Mouse (Mus musculus): ENCODE results near the gene Coro1c.

Coro1c gene

GRCm38 (mm10) chr5:113855696-113856095 is 52.9 kb downstream of the Coro1c start:
- no peak for DNase-seq (ENCODE audit: low read depth, low spot score)

DNA sequence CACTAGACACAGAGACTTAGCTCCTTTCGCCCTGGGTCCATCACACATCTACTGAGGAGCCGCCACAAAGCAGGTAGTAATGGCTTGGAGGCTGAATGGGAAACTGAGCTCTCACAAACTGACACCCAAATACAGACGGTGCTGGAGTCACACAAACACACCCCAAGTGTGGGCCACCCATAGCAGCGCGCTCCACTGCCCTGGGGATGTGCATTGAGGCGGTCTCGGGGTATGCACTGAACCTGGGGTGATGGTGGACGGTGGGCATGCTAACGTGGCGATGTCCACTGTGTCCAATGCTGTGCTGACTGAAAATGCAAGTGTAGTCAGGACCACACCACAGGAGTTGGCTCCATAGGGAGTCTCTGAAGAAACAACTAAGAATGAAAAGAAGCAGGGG is 53.4 kb downstream of the Coro1c start:
- DNase-seq (ENCODE audit: low read depth, low spot score) = no peak

- peak; percentile 66 for DNase-seq (ENCODE audit: low read depth, low spot score)
These were observed 54.1 kb downstream of the Coro1c start for GRCm38 (mm10) chr5:113854494-113854893.

GRCm38 (mm10) chr5:113853541-113853940 is 55.0 kb downstream of the Coro1c start:
- DNase-seq (ENCODE audit: low read depth, low spot score) = no peak

DNA sequence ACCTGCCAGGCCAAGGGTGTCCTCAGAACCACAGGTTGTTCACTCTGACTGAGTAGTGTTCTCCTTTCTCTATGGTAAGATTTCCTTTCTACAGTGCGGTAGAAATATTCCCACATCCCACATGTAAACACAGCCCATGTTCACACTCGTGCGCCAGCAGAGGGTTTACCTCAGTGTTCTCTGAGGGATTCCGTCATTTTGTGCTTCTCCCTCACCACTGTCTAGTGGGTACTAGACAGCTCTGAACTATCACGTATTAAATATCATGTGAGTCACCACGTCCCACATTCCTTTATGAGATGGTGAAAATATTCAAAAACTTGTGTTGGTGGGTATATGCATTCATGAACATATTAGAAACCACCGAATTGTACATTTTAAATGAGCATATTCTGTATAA is 56.1 kb downstream of the Coro1c start:
- no peak for DNase-seq (ENCODE audit: low read depth, low spot score)

GRCm38 (mm10) chr5:113850680-113851230 is 57.8 kb downstream of the Coro1c start:
- no peak for DNase-seq (ENCODE audit: low read depth, low spot score)

- DNase-seq (ENCODE audit: low read depth, low spot score) = no peak
These were observed 60.9 kb downstream of the Coro1c start for GRCm38 (mm10) chr5:113847636-113848035.

- DNase-seq (ENCODE audit: low read depth, low spot score) = no peak
These were observed 61.9 kb downstream of the Coro1c start for GRCm38 (mm10) chr5:113846656-113847055.

- no peak for DNase-seq (ENCODE audit: low read depth, low spot score)
These were observed 62.9 kb downstream of the Coro1c start for GRCm38 (mm10) chr5:113845627-113846026.

DNA sequence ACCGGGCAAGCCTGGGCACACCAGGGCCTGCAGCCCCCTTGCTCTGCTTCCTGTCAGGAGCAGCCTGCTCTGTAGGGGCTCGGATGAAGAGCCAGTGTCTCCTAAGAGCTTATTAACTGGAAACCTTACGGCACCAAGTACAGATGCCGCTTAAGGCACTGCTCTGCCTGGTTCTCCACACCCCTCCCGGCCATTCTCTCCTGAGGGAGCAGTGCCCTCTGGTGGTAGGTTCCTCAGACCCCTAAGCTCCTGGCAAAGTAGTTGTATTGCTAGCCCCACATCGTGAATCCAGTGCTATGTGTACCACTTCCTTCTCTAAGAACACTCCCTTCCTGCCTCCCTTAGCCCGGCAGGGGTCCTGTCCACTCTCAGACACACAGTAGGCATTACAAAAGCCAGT is 63.8 kb downstream of the Coro1c start:
- DNase-seq (ENCODE audit: low read depth, low spot score) = peak; percentile 26

DNA sequence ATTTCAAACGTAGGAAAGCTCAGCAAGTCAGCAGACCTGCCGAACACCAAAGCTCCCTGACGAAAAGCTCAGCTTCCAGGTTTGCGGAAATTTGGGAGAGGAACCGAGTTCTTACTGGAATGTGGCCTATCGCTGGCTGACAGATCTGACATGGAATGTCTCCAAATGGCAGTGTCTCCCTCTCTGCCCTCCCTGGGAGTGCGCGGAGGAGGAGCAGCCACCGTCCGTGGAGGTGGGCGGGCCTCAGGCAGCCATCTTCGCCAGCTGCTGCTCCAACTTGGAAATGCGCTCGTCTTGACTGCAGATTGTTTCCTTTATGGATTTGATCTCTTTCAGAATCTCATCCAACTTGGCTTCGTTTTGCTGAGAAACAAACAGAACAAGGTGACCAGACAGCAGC is 64.5 kb downstream of the Coro1c start:
- DNase-seq (ENCODE audit: low read depth, low spot score) = no peak

DNA sequence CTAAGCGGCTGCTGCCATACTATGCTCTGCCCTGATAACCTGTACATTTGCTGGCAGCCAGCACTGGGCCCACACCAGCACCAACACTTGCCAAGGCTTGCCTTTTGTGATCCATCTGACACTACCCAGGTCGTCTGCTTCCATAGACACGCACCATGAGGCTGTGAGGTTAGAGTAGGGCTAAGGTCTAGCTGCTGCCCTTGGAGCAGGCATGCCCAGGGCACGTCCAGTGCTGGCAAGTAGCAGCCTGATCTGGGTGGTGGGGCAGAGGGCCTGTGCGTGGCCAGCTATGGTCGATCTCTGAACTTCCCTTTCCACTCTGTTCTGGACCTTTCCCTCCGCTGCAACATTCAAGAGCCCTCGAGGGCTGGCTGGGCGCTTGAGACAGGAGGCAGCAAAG is 65.7 kb downstream of the Coro1c start:
- DNase-seq (ENCODE audit: low read depth, low spot score) = no peak

DNA sequence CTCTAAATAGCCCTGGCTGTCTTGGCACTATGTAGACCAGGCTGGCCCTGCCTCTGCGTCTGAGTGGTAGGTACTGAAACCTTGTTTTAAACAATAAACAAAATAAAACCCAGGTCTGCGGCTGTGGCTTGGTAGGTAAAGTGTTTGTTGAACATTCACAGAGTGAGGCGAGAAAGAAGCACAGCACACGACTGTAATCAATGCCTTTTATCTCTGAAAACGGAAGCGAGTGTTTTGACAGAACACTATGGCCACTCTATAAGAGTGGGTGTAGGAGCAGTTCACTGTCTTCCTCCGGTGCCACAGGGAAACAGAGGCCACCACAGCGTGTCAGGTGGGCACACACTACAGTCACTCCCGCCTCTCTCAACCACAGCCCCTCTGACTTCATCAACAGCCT is 66.3 kb downstream of the Coro1c start:
- no peak for DNase-seq (ENCODE audit: low read depth, low spot score)

DNA sequence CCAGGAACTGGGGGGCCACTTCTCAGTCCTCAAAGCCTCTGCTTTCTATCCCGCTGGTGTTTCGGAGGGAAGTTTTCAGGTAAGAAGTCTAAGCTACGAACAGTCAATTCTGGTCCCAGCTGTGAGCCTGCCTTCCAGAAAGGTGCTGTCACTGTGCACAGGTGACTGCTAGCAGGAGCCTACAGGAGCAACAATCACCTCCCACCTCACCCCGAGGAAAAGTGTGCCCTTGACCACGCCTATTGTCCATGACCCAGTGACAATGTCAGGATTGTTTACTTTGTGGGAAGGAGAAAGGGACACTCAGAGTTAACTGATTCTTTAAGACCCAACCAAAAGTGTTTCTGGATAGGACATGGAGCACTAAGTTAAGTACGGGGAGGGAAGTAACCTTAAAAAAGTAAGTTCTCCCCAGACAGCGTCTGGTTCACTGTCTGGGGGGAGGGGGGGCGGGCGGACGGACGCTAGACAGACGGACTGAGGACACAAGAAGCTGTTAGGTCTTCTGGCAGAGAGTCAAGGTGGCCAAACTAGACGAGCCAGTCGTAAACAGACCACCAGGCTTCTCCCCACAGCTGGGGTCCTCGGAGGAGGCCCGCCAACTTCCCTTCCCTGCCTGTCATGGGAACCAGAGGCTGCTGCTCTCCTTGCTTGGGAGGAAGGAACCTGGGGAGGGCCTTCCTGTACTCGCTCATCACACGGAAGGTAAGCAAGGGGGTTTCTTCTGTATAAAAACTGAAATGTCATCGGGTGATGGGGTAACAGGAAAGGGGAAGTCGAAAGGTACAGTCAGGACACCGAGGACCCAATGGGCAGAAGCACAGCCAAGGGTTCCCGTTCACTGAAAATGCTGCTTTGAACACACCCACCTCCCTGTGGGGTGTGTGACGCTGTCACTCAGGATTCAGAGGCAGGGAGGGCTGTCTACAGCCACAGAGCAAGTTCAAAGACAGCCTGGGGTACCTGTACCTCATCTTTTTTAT is 67.0 kb downstream of the Coro1c start:
- DNase-seq (ENCODE audit: low read depth, low spot score) = no peak

DNA sequence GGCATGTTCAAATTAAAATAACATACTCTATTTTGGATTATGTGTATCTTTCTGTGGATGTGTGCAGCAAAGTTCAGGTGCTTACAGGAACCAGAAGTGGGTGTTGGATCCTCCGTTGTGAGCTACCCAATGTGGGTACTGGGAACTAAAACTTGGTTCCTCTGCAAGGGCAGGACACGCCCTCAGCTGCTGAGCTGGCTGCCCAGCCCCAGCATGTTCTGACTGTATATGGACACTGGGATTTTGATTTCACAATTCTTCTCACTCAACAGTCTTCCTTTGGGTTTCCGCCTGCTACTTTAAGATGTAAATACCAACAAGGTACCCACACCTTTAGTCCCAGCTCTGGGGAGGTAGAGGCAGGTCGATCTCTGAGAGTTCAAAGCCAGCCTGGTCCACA is 68.1 kb downstream of the Coro1c start:
- no peak for DNase-seq (ENCODE audit: low read depth, low spot score)

- no peak for DNase-seq (ENCODE audit: low read depth, low spot score)
These were observed 71.6 kb downstream of the Coro1c start for GRCm38 (mm10) chr5:113836961-113837360.

DNA sequence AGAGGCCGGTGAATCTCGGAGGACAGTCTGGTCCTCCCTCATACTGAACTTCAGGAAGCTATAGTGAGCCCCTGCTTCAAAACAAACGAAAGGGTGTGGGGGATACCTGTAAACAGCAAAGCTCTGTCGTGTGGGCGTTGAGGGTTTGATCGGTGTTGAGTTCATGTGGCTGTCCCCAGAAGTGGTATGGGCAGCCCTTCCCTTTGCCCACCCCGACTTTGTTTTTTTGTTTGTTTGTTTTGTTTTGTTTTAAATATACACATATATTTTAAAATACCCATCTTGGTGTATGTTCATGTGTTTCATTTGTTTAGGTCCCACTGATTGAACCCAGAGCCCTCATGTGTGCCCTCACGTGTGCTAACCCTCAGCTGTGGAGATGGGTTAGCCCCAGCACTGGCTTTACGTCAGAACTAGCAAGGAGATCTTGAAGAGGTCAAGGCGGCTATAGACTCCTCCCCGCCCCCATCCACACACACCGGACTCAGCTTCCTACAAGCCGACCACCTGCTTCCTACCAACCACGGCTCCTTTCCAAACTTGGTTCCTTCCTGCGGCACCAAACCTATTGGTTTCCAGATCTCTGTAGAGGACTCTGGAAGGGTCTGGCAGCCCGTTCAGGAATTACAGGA is 75.1 kb downstream of the Coro1c start:
- no peak for DNase-seq (ENCODE audit: low read depth, low spot score)

DNA sequence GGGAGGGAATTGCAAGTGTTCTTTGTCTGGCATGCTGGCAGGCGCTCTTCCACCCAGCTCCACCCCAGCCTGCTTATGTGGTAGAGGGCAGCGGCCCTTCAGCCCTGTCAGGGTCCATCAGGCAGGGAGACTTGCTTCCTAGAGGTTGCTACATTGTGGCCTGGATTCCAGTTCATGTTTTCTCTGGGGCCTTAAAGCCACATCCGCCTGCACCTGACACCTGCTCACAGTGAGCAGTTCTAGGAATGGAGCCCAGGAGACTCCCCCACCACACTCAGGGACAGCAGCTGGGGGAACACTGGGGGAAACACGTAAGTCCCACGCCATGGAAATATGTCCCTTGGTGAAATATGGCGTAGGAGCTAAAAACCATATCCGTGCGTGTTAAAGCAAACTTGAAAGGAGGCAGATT is 76.1 kb downstream of the Coro1c start, which contains the start of gene Selplg:
Gene Selplg, minus strand, starts transcription at position 155 of the 412 bp plus-strand sequence.
- no peak for DNase-seq (ENCODE audit: low read depth, low spot score)

- DNase-seq (ENCODE audit: low read depth, low spot score) = no peak
These were observed 76.8 kb downstream of the Coro1c start for GRCm38 (mm10) chr5:113831741-113832140.

DNA sequence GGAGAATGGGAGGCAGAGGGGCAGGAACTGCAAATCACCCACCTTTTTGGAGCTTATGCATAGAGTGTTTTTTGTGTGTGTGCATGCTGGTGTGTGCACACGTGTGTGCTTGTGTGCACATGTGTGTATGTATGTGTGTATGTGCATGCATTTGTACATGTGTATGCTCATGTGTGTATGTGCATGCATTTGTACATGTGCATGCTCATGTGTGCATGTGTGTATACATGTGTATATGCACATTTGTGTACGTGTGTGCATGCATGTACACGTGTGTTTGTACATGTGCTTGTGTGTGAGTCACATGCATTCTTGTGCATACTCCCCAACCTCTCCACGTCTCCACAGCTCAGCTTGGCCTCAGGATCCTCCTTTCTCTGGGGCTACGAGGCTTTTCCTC is 77.8 kb downstream of the Coro1c start:
- DNase-seq (ENCODE audit: low read depth, low spot score) = no peak

GRCm38 (mm10) chr5:113830292-113830643 is 78.3 kb downstream of the Coro1c start:
- no peak for DNase-seq (ENCODE audit: low read depth, low spot score)

DNA sequence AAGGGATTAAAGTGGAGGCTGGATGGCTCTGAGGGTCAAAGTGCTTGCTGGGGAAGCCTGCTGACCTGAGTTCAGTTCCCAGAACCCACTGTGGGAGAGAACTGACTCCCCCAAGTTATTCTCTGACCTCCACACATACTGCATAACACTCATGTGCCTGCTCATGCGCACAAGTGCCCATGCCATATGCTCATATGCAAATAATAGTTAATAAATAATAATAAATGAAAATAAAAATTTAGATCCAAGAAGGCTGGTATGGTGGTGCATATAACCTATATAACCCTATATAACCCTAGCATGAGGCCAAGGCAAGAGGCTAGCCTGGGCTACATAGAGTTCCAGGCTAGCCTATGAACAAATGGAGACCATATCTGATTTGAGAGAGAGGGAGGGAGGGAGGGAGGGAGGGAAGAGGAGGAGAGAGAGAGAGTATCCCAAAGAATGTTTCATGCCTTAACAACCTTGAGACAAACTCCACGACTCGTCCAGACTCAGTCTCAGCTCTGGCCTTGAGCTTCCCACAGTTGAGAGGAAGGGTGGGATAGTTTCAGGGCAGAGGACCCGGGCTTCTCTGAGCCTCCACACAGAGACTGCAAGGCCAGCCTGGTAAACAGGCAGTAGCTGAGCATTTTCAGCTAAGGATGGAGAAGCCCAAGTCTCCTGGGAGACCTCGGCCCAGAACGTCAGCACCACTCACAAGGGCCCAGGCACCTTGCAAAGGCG is 78.8 kb downstream of the Coro1c start:
- no peak for DNase-seq (ENCODE audit: low read depth, low spot score)

All from embryo, embryonic 11.5 days (tissue).